Mouse (Mus musculus) heart, postnatal 0 days (tissue): ENCODE results near the gene Rplp0.

Experiments used
- CTCF ChIP-seq: IDR thresholded peaks from 2 replicates; pipeline ENCODE4 v1.5.1; 2016; ENCODE audit warnings: antibody characterized with exemption, control low read depth, low read depth
- EP300 ChIP-seq: IDR thresholded peaks from 2 replicates; pipeline ENCODE4 v1.6.1; 2016; ENCODE audit warnings: antibody characterized with exemption, low read depth

- TF ChIP-seq EP300: no peak
- no peak for TF ChIP-seq CTCF
Observed at GRCm38 (mm10) chr5:115524471-115524870, 34.8 kb upstream of the Rplp0 start.
